Mouse (Mus musculus): ENCODE measurements around the gene Bcs1l.

The Bcs1l gene

GRCm38 (mm10) chr1:74587773-74588445, at the start of gene Bcs1l, which contains the start of gene Zfp142:
Bcs1l (plus strand) TSS chr1:74588289.
Zfp142 (minus strand) TSS chr1:74588246.
- in situ Hi-C loops (cut with MboI, MseI), result loop anchor here (5.0 kb wide), 1 partner anchor 729 kb away; the partner anchor contains the start of gene Dnpep

GRCm38 (mm10) chr1:74538650-74539049, 49.4 kb upstream of the Bcs1l start:
- in situ Hi-C loops (cut with MboI, MseI), result loop anchor here (10.0 kb wide), 1 partner anchor 606 kb away; the partner anchor contains the start of genes Cnppd1 and Retreg2

- in situ Hi-C loops (cut with MboI, MseI), result no loop called here
Observed at GRCm38 (mm10) chr1:74542451-74542961, 45.6 kb upstream of the Bcs1l start, which contains the start of gene Plcd4. Plcd4 (plus strand) TSS chr1:74542888.

- in situ Hi-C loops (cut with MboI, MseI), result no loop called here
Observed at GRCm38 (mm10) chr1:74544184-74544583, 43.9 kb upstream of the Bcs1l start, which contains the start of gene Usp37. Usp37 (minus strand) TSS chr1:74544284.

- in situ Hi-C loops (cut with MboI, MseI), result loop anchor here (5.0 kb wide), 2 partner anchors 53 to 67 kb away; no protein-coding TSS in a partner anchor
Observed at GRCm38 (mm10) chr1:74559061-74559460, 29.0 kb upstream of the Bcs1l start.

- in situ Hi-C loops (cut with MboI, MseI), result no loop called here
Observed at GRCm38 (mm10) chr1:74565834-74566233, 22.3 kb upstream of the Bcs1l start.

- in situ Hi-C loops (cut with MboI, MseI), result no loop called here
Observed at GRCm38 (mm10) chr1:74569739-74570719, 18.1 kb upstream of the Bcs1l start.

GRCm38 (mm10) chr1:74582621-74583020, 5.5 kb upstream of the Bcs1l start:
- in situ Hi-C loops (cut with MboI, MseI), result no loop called here

GRCm38 (mm10) chr1:74584616-74585398, 3.3 kb upstream of the Bcs1l start:
- in situ Hi-C loops (cut with MboI, MseI), result loop anchor here (5.0 kb wide), 1 partner anchor 732 kb away; the partner anchor contains the start of gene Dnpep

GRCm38 (mm10) chr1:74587233-74587772, 786 bp upstream of the Bcs1l start:
- in situ Hi-C loops (cut with MboI, MseI), result loop anchor here (5.0 kb wide), 1 partner anchor 730 kb away; the partner anchor contains the start of gene Dnpep

GRCm38 (mm10) chr1:74594434-74594833, 6.3 kb downstream of the Bcs1l start:
- in situ Hi-C loops (cut with MboI, MseI), result loop anchor here (10.0 kb wide), 1 partner anchor 530 kb away; the partner anchor contains the start of gene Nhej1

- in situ Hi-C loops (cut with MboI, MseI), result loop anchor here (5.0 kb wide), 1 partner anchor 62 kb away; the partner anchor contains the start of gene Ttll4
Observed at GRCm38 (mm10) chr1:74600501-74601266, 12.6 kb downstream of the Bcs1l start.

- in situ Hi-C loops (cut with MboI, MseI), result loop anchor here (5.0 kb wide), 1 partner anchor 61 kb away; the partner anchor contains the start of gene Ttll4
Observed at GRCm38 (mm10) chr1:74601267-74601962, 13.3 kb downstream of the Bcs1l start, which contains the start of the genes Rnf25 and Stk36. Rnf25 (minus strand) TSS chr1:74601397. Stk36 (plus strand) TSS chr1:74601445.

- in situ Hi-C loops (cut with MboI, MseI), result no loop called here
Observed at GRCm38 (mm10) chr1:74624183-74624582, 36.1 kb downstream of the Bcs1l start.

GRCm38 (mm10) chr1:74626076-74626475, 38.0 kb downstream of the Bcs1l start:
- in situ Hi-C loops (cut with MboI, MseI), result no loop called here

- in situ Hi-C loops (cut with MboI, MseI), result no loop called here
Observed at GRCm38 (mm10) chr1:74628001-74628400, 39.9 kb downstream of the Bcs1l start.

GRCm38 (mm10) chr1:74632734-74633133, 44.6 kb downstream of the Bcs1l start:
- in situ Hi-C loops (cut with MboI, MseI), result loop anchor here (5.0 kb wide), 2 partner anchors 50 to 80 kb away; partner anchors contain the start of gene Cyp27a1
